In the genomic region with DNA sequence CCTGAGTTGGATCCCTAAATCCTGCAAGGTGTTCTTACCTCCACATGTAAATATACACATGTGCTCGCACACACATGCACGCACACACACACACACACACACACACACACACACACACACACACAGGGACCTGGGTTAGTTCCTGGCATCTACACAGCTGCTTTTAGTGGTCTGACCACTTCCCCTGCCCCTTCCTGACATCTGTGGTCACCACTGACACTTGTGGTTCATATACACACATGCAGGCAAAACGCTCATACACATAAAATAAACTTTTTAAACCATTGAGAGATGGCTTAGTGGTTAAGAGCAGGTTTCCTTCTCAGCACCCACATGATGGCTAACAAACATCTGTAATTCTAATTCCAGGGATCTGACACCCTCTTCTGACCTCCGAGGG, we compare ENCODE assay signal across 27 mouse cellular contexts. TPM values are rescaled to one million over a fixed set of nuclear protein-coding genes. Genes with fewer than 3 reads are reported as not detected.
DNase-seq lines count a peak whose midpoint lies in the region; ATAC-seq lines count a peak whose summit lies in the region.
"Had no signal": no experiment of that assay in that cellular context is flagged by ENCODE, and none has a peak within 500 bp of the region (broad histone marks: within the 10 kb centered on the region; RNA-seq: fewer than 3 reads in every experiment).

No protein-coding gene starts in this region.

- H3K4me1 ChIP-seq in kidney, embryonic 16.5 days (ENCODE audit: insufficient read depth, low read length), result no peaks in the 10 kb centered on the region
- H3K4me1 ChIP-seq: heart, embryonic 12.5 days; heart, embryonic 15.5 days had no signal

- ATAC-seq in common myeloid progenitor, adult 5-6 weeks (replicated peaks; ENCODE audit: low read depth, poor library complexity, severe bottlenecking), result peak; percentile 96
- ATAC-seq in megakaryocyte, adult 5-6 weeks (ENCODE audit: poor library complexity, severe bottlenecking), result peak; percentile 86
- ATAC-seq in kidney, embryonic 16.5 days (ENCODE audit: low FRiP score, low TSS enrichment), result no peak
- ATAC-seq: forebrain, embryonic 13.5 days; forebrain, embryonic 16.5 days; hindbrain, postnatal 0 days; inflammation-experienced regulatory T-cells, adult 6 months; Patski had no signal

- H3K9me3 ChIP-seq in kidney, embryonic 16.5 days (ENCODE audit: low read length), result no peaks in the 10 kb centered on the region
- H3K9me3 ChIP-seq: forebrain, embryonic 10.5 days; heart, embryonic 15.5 days had no signal

- WGBS in kidney, embryonic 16.5 days, result 86% methylated on average over 4 of the region's 4 CpGs

- H3K27me3 ChIP-seq in kidney, embryonic 16.5 days (ENCODE audit: insufficient read depth, low read length), result no peaks in the 10 kb centered on the region
- H3K27me3 ChIP-seq: forebrain, embryonic 13.5 days; heart, embryonic 12.5 days; heart, embryonic 15.5 days; Patski had no signal

- DNase-seq in 3T3-L1 (ENCODE audit: low read depth, low spot score) (peak; percentile 32), 416B (ENCODE audit: low read depth) (peak; percentile 95)
- DNase-seq in thymus, postnatal 10 days (ENCODE audit: low spot score in 2 of 2), result no peak
- DNase-seq in cerebellum, adult 18-20 months, result no peak
- no peak for DNase-seq in kidney, postnatal 14 days
- DNase-seq: adrenal gland, postnatal 10 days; adrenal gland, postnatal 36 days; cerebellum, adult 2 months; cerebellum, postnatal 10 days; cerebellum, postnatal 36 days; gastrocnemius, postnatal 10 days; heart, adult 18-20 months; heart, postnatal 10 days; heart, postnatal 36 days had no signal

- H3K9ac ChIP-seq in kidney, embryonic 16.5 days (replicated peaks; ENCODE audit: low read length), result no peak overlapping the region
- H3K9ac ChIP-seq: forebrain, embryonic 13.5 days; heart, embryonic 12.5 days; heart, embryonic 15.5 days; hindbrain, embryonic 14.5 days had no signal

- H3K4me2 ChIP-seq in kidney, embryonic 16.5 days (replicated peaks; ENCODE audit: low read depth, low read length), result no peak overlapping the region
- H3K4me2 ChIP-seq: forebrain, embryonic 13.5 days; heart, embryonic 12.5 days; heart, embryonic 15.5 days; hindbrain, embryonic 14.5 days had no signal

- H3K36me3 ChIP-seq in kidney, embryonic 16.5 days (ENCODE audit: insufficient read depth, low read length), result no peaks in the 10 kb centered on the region
- H3K36me3 ChIP-seq: forebrain, embryonic 10.5 days; G1E; heart, embryonic 12.5 days; heart, embryonic 15.5 days had no signal

- H3K27ac ChIP-seq in kidney, embryonic 16.5 days (ENCODE audit: low read length), result no peak overlapping the region
- H3K27ac ChIP-seq: forebrain, embryonic 10.5 days; forebrain, embryonic 13.5 days; heart, embryonic 15.5 days; hindbrain, embryonic 14.5 days; hindbrain, postnatal 0 days had no signal

- no peak overlapping the region for H3K4me3 ChIP-seq in kidney, embryonic 16.5 days (ENCODE audit: low read length)
- H3K4me3 ChIP-seq: forebrain, embryonic 10.5 days; forebrain, embryonic 13.5 days; heart, embryonic 12.5 days; heart, embryonic 15.5 days had no signal

RNA-seq across cellular contexts. Expression of a gene that starts 19.9 kb away (rescaled TPM):
- total RNA-seq in common myeloid progenitor, adult 5-6 weeks (2017), result not detected in 2 replicates
- total RNA-seq in megakaryocyte, adult 5-6 weeks (2015), result 0.32 and 1.1 TPM in 2 replicates
- total RNA-seq in megakaryocyte, adult 5-6 weeks (2017), result 0.18 and 0.57 TPM in 2 replicates
- 0.19 and 0.35 TPM in 2 replicates for polyA plus RNA-seq in kidney, embryonic 16.5 days (2015; fragmentation: Nextera tagmentation; extraction: Ambion mirVana)
- total RNA-seq: gastrocnemius, postnatal 10 days had no signal
- polyA plus RNA-seq: inflammation-experienced regulatory T-cells, adult 6 months; Patski had no signal

Comparison
In these comparisons a context has a peak if more than half of its experiments do, and no peak if none do; other contexts are left out.
1. DNase-seq: peak in 3T3-L1 (single experiment) and 416B (single experiment); none in thymus, postnatal 10 days (0 of 2), cerebellum, adult 18-20 months (0 of 2) and kidney, postnatal 14 days (single experiment).